Mouse (Mus musculus) heart, adult 10 weeks (tissue): ENCODE results near the gene Brinp3. TPM values are rescaled to one million over a fixed set of nuclear protein-coding genes. Genes with fewer than 3 reads are reported as not detected.

Source experiments
- polyA plus RNA-seq: library from polyadenylated mRNA; stranded (reverse); fragments of 350-450 nt; fragmentation: Illumina TruSeq; extraction: RNeasy Lipid Tissue Mini Kit (QIAGEN cat#74804); gene quantifications from one replicate; pipeline ENCODE4 v1.2.3, GENCODE M21; 2014; ENCODE audit warnings: low read depth, low replicate concordance

Gene Brinp3
- not detected for polyA plus RNA-seq

GRCm38 (mm10) chr1:146494681-146495331 is at the start of gene Brinp3:
Gene Brinp3 (plus strand): TSS chr1:146494760.

